Mouse (Mus musculus): ENCODE measurements around the gene Mob3a. TPM values are rescaled to one million over a fixed set of nuclear protein-coding genes. Genes with fewer than 3 reads are reported as not detected.

Mob3a gene
- polyA plus RNA-seq, 1 experiment from 2014 or later = 45.3 TPM

- WGBS (ENCODE audit: insufficient replicate concordance) = 63% methylated on average over 8 of the region's 8 CpGs
- no peaks in the 10 kb centered on the region for H3K9me3 ChIP-seq (replicated peaks)
- no peaks in the 10 kb centered on the region for H3K27me3 ChIP-seq (replicated peaks)
- H3K4me1 ChIP-seq = peaks cover 91% of the 10 kb centered on the region
- ATAC-seq = no peak
- peak overlapping the region; percentile 97 for H3K27ac ChIP-seq
- H3K4me3 ChIP-seq = peak overlapping the region; percentile 44
- H3K36me3 ChIP-seq = peaks cover 34% of the 10 kb centered on the region
- peak overlapping the region; percentile 69 for H3K9ac ChIP-seq
- H3K4me2 ChIP-seq = peak overlapping the region; percentile 96
Observed at GRCm38 (mm10) chr10:80697393-80697787, 4.4 kb downstream of the Mob3a start.

DNA sequence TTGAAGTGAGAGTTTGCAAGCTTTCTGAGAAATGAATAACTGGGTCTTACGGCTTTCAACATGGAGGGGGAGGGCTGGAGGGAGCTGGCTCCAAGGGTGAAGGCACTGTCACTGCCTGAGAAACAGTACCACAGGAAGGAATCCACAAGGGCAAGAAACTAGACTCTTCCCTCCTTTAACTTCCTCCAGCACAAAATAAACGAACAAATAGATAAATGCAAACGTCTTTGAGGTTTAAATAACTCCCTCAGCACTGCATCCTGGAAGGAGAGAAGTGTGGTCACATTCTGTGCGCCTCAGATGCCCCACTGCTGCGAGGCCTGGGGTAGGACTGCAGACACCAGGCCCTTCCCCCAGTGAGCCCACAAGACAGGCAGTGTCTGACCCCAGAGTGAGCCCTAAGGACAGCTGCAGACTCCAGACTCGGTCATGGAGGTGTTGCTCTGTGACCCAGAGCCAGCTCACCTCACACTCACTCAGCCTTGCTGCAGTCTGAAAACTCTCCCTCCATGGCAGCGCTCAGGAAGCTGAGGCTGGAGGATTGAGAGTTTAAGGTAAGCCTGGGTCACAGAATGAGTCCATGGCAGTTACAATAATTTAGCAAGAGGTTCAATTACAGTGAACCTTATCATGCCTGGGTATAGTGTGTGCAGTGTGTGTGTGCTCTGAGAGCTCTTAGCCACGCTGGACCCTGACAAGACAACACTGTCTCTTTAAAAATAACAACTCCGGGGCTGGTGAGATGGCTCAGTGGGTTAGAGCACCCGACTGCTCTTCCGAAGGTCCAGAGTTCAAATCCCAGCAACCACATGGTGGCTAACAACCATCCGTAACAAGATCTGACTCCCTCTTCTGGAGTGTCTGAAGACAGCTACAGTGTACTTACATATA lies 5.0 kb downstream of the Mob3a start:
- Histone ChIP-seq H3K4me3 (no peak overlapping the region), H3K27me3 (replicated peaks) (no peaks in the 10 kb centered on the region), H3K9me3 (replicated peaks) (no peaks in the 10 kb centered on the region), H3K4me2 (peak overlapping the region; percentile 96), H3K9ac (peak overlapping the region; percentile 44), H3K36me3 (peaks cover 39% of the 10 kb centered on the region), H3K4me1 (peaks cover 98% of the 10 kb centered on the region), H3K27ac (peak overlapping the region; percentile 97)
- no peak for ATAC-seq
- WGBS (ENCODE audit: insufficient replicate concordance) = 38% methylated on average over 12 of the region's 12 CpGs

GRCm38 (mm10) chr10:80695801-80696501 lies 5.8 kb downstream of the Mob3a start:
- 37% methylated on average over 10 of the region's 10 CpGs for WGBS (ENCODE audit: insufficient replicate concordance)
- H3K4me3 ChIP-seq = no peak overlapping the region
- ATAC-seq = no peak
- H3K4me2 ChIP-seq = peak overlapping the region; percentile 96
- peak overlapping the region; percentile 44 for H3K9ac ChIP-seq
- no peaks in the 10 kb centered on the region for H3K9me3 ChIP-seq (replicated peaks)
- H3K36me3 ChIP-seq = peaks cover 47% of the 10 kb centered on the region
- peak overlapping the region; percentile 78 for H3K27ac ChIP-seq
- peaks cover 97% of the 10 kb centered on the region for H3K4me1 ChIP-seq
- H3K27me3 ChIP-seq (replicated peaks) = no peaks in the 10 kb centered on the region

DNA sequence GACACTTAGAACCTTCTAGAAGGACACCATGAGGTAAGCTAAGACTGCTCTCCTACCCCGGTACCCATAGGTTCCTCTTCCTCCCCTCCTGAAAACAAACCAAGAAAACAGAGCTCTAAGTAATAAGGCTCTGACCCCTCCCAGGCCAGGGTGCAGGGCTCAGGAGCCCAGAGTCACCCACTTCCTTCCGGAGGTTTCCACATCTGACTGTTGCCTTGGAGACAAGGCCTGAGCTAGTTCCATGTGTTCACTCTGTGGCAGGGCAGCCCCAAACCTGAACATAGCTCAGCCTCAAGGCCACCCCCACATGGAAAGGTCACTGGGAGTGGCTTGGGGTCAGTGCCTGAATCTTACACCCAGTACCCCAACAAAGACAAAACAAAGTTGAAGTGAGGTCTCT lies 6.6 kb downstream of the Mob3a start:
- Histone ChIP-seq H3K27me3 (replicated peaks) (no peaks in the 10 kb centered on the region), H3K9me3 (replicated peaks) (no peaks in the 10 kb centered on the region), H3K4me2 (peak overlapping the region; percentile 96), H3K4me1 (peaks cover 89% of the 10 kb centered on the region), H3K9ac (peak overlapping the region; percentile 44), H3K36me3 (peaks cover 55% of the 10 kb centered on the region), H3K27ac (peak overlapping the region; percentile 78), H3K4me3 (no peak overlapping the region; the same call in 1 of the 2 replicates)
- ATAC-seq = peak; percentile 17
- 12% methylated on average over 2 of the region's 2 CpGs for whole genome bisulfite sequencing (ENCODE audit: insufficient replicate concordance)

- Histone ChIP-seq H3K4me2 (peak overlapping the region; percentile 96), H3K36me3 (peaks cover 58% of the 10 kb centered on the region), H3K4me3 (no peak overlapping the region; the same call in 1 of the 2 replicates), H3K9me3 (replicated peaks) (no peaks in the 10 kb centered on the region), H3K27ac (peak overlapping the region; percentile 78), H3K27me3 (replicated peaks) (no peaks in the 10 kb centered on the region), H3K4me1 (peaks cover 81% of the 10 kb centered on the region), H3K9ac (peak overlapping the region; percentile 44)
- ATAC-seq = no peak
- WGBS (ENCODE audit: insufficient replicate concordance) = 81% methylated on average over 13 of the region's 13 CpGs
Observed at GRCm38 (mm10) chr10:80694159-80694938, 7.4 kb downstream of the Mob3a start.

GRCm38 (mm10) chr10:80693401-80694045 lies 8.3 kb downstream of the Mob3a start:
- Histone ChIP-seq H3K4me3 (no peak overlapping the region), H3K4me1 (peaks cover 73% of the 10 kb centered on the region), H3K27ac (peak overlapping the region; percentile 78), H3K36me3 (peaks cover 58% of the 10 kb centered on the region), H3K9ac (peak overlapping the region; percentile 44; the same call in 1 of the 2 replicates), H3K27me3 (replicated peaks) (no peaks in the 10 kb centered on the region), H3K9me3 (replicated peaks) (no peaks in the 10 kb centered on the region), H3K4me2 (no peak overlapping the region)
- no peak for ATAC-seq
- WGBS (ENCODE audit: insufficient replicate concordance) = 85% methylated on average over 12 of the region's 12 CpGs

- Histone ChIP-seq H3K27ac (peak overlapping the region; percentile 78), H3K4me2 (peak overlapping the region; percentile 4; the same call in 1 of the 2 replicates), H3K4me1 (peaks cover 66% of the 10 kb centered on the region), H3K4me3 (no peak overlapping the region), H3K9ac (peak overlapping the region; percentile 29; the same call in 1 of the 2 replicates), H3K36me3 (peaks cover 62% of the 10 kb centered on the region), H3K27me3 (replicated peaks) (no peaks in the 10 kb centered on the region), H3K9me3 (replicated peaks) (no peaks in the 10 kb centered on the region)
- ATAC-seq = no peak
- 55% methylated on average over 14 of the region's 14 CpGs for WGBS (ENCODE audit: insufficient replicate concordance)
Observed at GRCm38 (mm10) chr10:80692249-80693165, 9.3 kb downstream of the Mob3a start.

DNA sequence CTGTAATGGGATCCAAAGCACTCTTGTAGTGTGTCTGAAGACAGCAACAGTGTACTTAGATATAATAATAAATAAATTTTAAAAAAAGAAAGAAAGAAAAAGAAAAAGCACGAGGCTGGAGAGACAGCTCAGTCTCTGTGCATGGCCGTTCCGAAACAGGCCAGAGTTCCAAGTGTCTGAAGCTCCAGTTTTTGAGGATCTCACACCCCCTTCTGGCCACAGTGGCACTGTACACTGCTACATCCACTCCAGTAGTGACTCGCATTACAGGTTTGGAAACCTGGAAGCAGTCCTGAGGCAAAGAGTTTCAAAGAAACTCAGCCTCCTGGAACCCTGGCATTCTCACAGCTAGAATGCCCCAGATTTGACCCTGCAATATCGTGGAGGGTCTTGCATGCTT lies 13.9 kb downstream of the Mob3a start:
- Histone ChIP-seq H3K27me3 (replicated peaks) (no peaks in the 10 kb centered on the region), H3K4me1 (peaks cover 59% of the 10 kb centered on the region), H3K9me3 (replicated peaks) (no peaks in the 10 kb centered on the region), H3K4me3 (no peak overlapping the region), H3K36me3 (peaks cover 86% of the 10 kb centered on the region), H3K27ac (0 out of 2 replicates have a peak overlapping the region, but pooled peaks have one; percentile 37), H3K9ac (no peak overlapping the region), H3K4me2 (no peak overlapping the region)
- 51% methylated on average over 5 of the region's 5 CpGs for WGBS (ENCODE audit: insufficient replicate concordance)
- peak; percentile 36; the same call in 1 of the 2 replicates for ATAC-seq

DNA sequence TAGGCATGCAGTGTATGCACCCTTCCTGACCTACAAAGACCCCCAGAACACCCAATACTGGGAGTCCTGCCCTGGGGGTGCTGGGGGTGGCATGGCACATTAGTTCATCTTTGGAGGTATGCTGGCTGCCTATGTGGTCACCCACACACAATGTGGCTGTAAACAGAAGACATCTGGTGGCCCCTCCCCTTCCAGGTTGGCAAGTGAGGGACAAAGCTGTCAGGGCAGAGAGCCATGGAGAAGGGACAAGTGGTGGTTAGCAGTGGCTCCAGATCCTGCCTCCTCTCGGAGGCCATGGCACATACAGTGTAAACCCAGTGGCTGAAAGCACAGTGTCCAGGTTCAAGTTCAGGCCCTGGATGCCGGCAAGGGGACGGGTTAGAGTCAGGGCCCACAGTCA lies 15.2 kb downstream of the Mob3a start:
- H3K9me3 ChIP-seq (replicated peaks) = no peaks in the 10 kb centered on the region
- WGBS (ENCODE audit: insufficient replicate concordance) = 76% methylated on average over 3 of the region's 3 CpGs
- no peak overlapping the region for H3K4me2 ChIP-seq
- peak overlapping the region; percentile 1; the same call in 1 of the 2 replicates for H3K9ac ChIP-seq
- H3K27me3 ChIP-seq (replicated peaks) = no peaks in the 10 kb centered on the region
- no peak overlapping the region for H3K4me3 ChIP-seq
- H3K27ac ChIP-seq = peak overlapping the region; percentile 98
- no peak for ATAC-seq
- peaks cover 47% of the 10 kb centered on the region for H3K4me1 ChIP-seq
- peaks cover 81% of the 10 kb centered on the region for H3K36me3 ChIP-seq

GRCm38 (mm10) chr10:80684984-80685383 lies 16.8 kb downstream of the Mob3a start:
- WGBS (ENCODE audit: insufficient replicate concordance) = 26% methylated on average over 4 of the region's 4 CpGs
- Histone ChIP-seq H3K4me2 (peak overlapping the region; percentile 67), H3K4me1 (peaks cover 48% of the 10 kb centered on the region), H3K9ac (peak overlapping the region; percentile 73), H3K27ac (peak overlapping the region; percentile 98), H3K4me3 (peak overlapping the region; percentile 25), H3K27me3 (replicated peaks) (no peaks in the 10 kb centered on the region), H3K9me3 (replicated peaks) (no peaks in the 10 kb centered on the region), H3K36me3 (peaks cover 65% of the 10 kb centered on the region)
- ATAC-seq = peak; percentile 85
